Mouse (Mus musculus) liver, embryonic 14.5 days (tissue): ENCODE measurements around the gene Adgrl4.

Experiments used
- CTCF ChIP-seq: IDR thresholded peaks from 2 replicates; pipeline ENCODE4 v1.5.1; 2016; ENCODE audit warnings: antibody characterized with exemption, low read depth, control low read depth
- EP300 ChIP-seq: IDR thresholded peaks from 2 replicates; pipeline ENCODE4 v1.6.1; 2016; ENCODE audit warnings: antibody characterized with exemption, low read depth

- TF ChIP-seq CTCF (no peak), EP300 (no peak)
Observed at GRCm38 (mm10) chr3:151437693-151438092, at the start of gene Adgrl4.
